Mouse (Mus musculus): Measurements from ENCODE around the gene Eme2.

Eme2 gene

GRCm38 (mm10) chr17:24877336-24878116 lies 17.4 kb downstream of the Eme2 start:
- DNase-seq (ENCODE audit: extremely low spot score, low spot score): no peak

GRCm38 (mm10) chr17:24874989-24875388 lies 19.9 kb downstream of the Eme2 start:
- DNase-seq (ENCODE audit: extremely low spot score, low spot score): no peak

GRCm38 (mm10) chr17:24874405-24874745 lies 20.5 kb downstream of the Eme2 start:
- no peak for DNase-seq (ENCODE audit: extremely low spot score, low spot score)

- no peak for DNase-seq (ENCODE audit: extremely low spot score, low spot score)
These were observed 21.0 kb downstream of the Eme2 start for GRCm38 (mm10) chr17:24873695-24874404.

GRCm38 (mm10) chr17:24867914-24868313 lies 27.0 kb downstream of the Eme2 start:
- DNase-seq (ENCODE audit: extremely low spot score, low spot score): no peak

- no peak for DNase-seq (ENCODE audit: extremely low spot score, low spot score)
These were observed 29.1 kb downstream of the Eme2 start, which contains the start of gene Igfals for GRCm38 (mm10) chr17:24865776-24866175. Gene Igfals, plus strand, starts transcription at chr17:24865997.

- no peak for DNase-seq (ENCODE audit: extremely low spot score, low spot score)
These were observed 33.1 kb downstream of the Eme2 start for GRCm38 (mm10) chr17:24861785-24862184.

GRCm38 (mm10) chr17:24860076-24860475 lies 34.8 kb downstream of the Eme2 start:
- no peak for DNase-seq (ENCODE audit: extremely low spot score, low spot score)

- DNase-seq (ENCODE audit: extremely low spot score, low spot score): no peak
These were observed 35.9 kb downstream of the Eme2 start for GRCm38 (mm10) chr17:24858967-24859366.

- no peak for DNase-seq (ENCODE audit: extremely low spot score, low spot score)
These were observed 36.9 kb downstream of the Eme2 start for GRCm38 (mm10) chr17:24857831-24858470.

- no peak for DNase-seq (ENCODE audit: extremely low spot score, low spot score)
These were observed 38.3 kb downstream of the Eme2 start for GRCm38 (mm10) chr17:24856589-24856988.

- no peak for DNase-seq (ENCODE audit: extremely low spot score, low spot score)
These were observed 38.9 kb downstream of the Eme2 start for GRCm38 (mm10) chr17:24855838-24856464.

- DNase-seq (ENCODE audit: extremely low spot score, low spot score): no peak
These were observed 43.3 kb downstream of the Eme2 start for GRCm38 (mm10) chr17:24851381-24852125.

- DNase-seq (ENCODE audit: extremely low spot score, low spot score): no peak
These were observed 44.1 kb downstream of the Eme2 start for GRCm38 (mm10) chr17:24850773-24851127.

GRCm38 (mm10) chr17:24850065-24850772 lies 44.7 kb downstream of the Eme2 start, which contains the start of gene Fahd1:
Gene Fahd1, minus strand, starts transcription at chr17:24850364.
- peak; percentile 98 for DNase-seq (ENCODE audit: extremely low spot score, low spot score)

GRCm38 (mm10) chr17:24849733-24850064 lies 45.2 kb downstream of the Eme2 start:
- no peak for DNase-seq (ENCODE audit: extremely low spot score, low spot score)

GRCm38 (mm10) chr17:24848600-24849031 lies 46.3 kb downstream of the Eme2 start:
- no peak for DNase-seq (ENCODE audit: extremely low spot score, low spot score)

GRCm38 (mm10) chr17:24847386-24847785 lies 47.5 kb downstream of the Eme2 start:
- no peak for DNase-seq (ENCODE audit: extremely low spot score, low spot score)

- no peak for DNase-seq (ENCODE audit: extremely low spot score, low spot score)
These were observed 50.4 kb downstream of the Eme2 start for GRCm38 (mm10) chr17:24844525-24844924.

GRCm38 (mm10) chr17:24842631-24843030 lies 52.3 kb downstream of the Eme2 start:
- DNase-seq (ENCODE audit: extremely low spot score, low spot score): no peak

- DNase-seq (ENCODE audit: extremely low spot score, low spot score): no peak
These were observed 53.8 kb downstream of the Eme2 start for GRCm38 (mm10) chr17:24841133-24841532.

Data from neural tube, embryonic 10.5 days (tissue).